Mouse (Mus musculus): Measurements from ENCODE around the gene Pnpo.

The Pnpo gene

GRCm38 (mm10) chr11:96935872-96936650, 7.7 kb downstream of the Pnpo start:
- DNase-seq: no peak

GRCm38 (mm10) chr11:96934921-96935356, 8.8 kb downstream of the Pnpo start:
- DNase-seq: peak; percentile 31 to 32

- DNase-seq: no peak
Observed at GRCm38 (mm10) chr11:96933562-96934276, 10.1 kb downstream of the Pnpo start.

- no peak for DNase-seq
Observed at GRCm38 (mm10) chr11:96931327-96932062, 12.3 kb downstream of the Pnpo start.

GRCm38 (mm10) chr11:96929766-96930331, 13.9 kb downstream of the Pnpo start:
- DNase-seq: no peak

- no peak for DNase-seq
Observed at GRCm38 (mm10) chr11:96929096-96929765, 14.6 kb downstream of the Pnpo start.

- no peak for DNase-seq
Observed at GRCm38 (mm10) chr11:96928691-96929090, 15.1 kb downstream of the Pnpo start.

GRCm38 (mm10) chr11:96928088-96928487, 15.7 kb downstream of the Pnpo start, which contains the start of gene Prr15l:
Gene Prr15l, plus strand, starts transcription at chr11:96928104.
- DNase-seq: no peak

DNA sequence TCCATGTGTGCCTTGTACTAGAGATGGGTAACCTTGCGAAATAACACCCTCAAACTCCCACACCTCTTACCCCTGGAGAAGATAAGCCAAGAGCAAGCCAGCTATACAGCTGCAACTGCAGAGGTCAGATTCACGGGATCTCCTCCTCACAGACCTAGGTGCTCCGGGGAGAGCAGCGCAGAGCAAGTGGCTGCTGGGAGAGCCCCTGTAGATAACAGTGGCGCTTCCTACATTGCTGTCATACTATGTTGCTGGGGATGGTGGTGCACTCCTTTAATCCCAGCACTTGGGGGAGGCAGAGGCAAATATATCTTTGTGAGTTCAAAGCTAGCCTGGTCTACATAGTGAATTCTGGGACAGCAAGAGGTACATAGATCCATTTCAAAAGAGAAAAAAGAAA, 17.2 kb downstream of the Pnpo start:
- DNase-seq: no peak

DNA sequence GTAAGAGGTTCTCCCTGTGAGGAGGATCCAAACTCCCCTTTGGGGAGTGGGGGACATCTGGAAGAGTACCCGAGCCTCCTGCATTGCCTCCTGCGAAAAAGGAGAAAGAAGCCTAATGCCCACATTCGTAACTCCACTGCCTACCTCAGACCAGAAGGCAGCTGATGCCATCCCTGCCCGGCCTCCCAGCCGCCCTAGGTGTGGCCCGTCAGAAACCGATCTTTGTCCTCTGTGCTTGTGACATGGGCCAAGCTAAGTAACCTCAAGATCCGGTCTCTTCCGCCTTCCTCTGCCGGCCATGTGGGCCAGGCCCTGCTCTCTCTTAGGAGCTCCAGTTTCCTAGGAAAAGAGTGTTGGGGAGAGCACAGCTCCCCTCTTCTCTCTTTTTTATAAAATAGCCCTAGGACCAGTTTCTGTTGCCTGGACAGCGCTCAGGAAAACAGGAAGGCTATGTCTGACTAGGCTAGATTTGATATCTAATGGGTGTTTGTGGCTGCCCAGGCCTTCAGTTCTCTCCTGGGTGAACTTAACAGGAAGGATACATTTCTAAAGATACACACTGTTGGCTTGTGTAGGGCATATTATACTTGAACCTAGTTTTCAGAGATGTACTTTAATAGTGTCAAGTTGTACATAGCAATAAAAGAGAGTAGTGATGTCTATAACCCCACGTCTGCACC, 18.2 kb downstream of the Pnpo start:
- no peak for DNase-seq

- no peak for DNase-seq
Observed at GRCm38 (mm10) chr11:96924861-96925260, 18.9 kb downstream of the Pnpo start.

- DNase-seq: no peak
Observed at GRCm38 (mm10) chr11:96919003-96919402, 24.8 kb downstream of the Pnpo start.

- no peak for DNase-seq
Observed at GRCm38 (mm10) chr11:96917415-96917814, 26.4 kb downstream of the Pnpo start.

DNA sequence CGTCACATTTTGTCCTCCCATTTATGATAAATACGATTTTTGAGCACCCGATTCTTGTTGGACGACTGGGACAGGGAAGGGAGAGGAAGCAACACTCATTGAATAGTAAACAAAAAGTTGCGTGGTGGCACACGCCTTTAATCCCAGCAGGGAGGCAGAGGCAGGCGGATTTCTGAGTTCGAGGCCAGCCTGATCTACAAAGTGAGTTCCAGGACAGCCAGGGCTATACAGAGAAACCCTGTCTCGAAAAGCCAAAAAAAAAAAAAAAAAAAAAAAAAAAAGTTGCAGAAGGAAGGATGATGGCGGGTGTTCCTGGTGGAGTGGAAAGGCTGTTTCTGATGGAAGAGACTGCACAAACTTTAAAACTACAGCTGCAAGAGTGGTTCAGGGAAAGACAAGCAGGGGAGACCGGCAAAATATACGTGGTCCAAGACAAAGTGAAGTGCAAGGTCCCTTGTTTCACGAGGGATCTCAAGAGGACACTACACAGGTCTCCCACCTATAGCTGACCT, 26.8 kb downstream of the Pnpo start:
- no peak for DNase-seq

- DNase-seq: peak; percentile 100
Observed at GRCm38 (mm10) chr11:96916044-96916884, 27.5 kb downstream of the Pnpo start, which contains the start of gene Cdk5rap3. Gene Cdk5rap3, minus strand, starts transcription at chr11:96916496.

GRCm38 (mm10) chr11:96912682-96913081, 31.1 kb downstream of the Pnpo start:
- peak in 1 of 2 experiments; percentile 8 for DNase-seq

DNA sequence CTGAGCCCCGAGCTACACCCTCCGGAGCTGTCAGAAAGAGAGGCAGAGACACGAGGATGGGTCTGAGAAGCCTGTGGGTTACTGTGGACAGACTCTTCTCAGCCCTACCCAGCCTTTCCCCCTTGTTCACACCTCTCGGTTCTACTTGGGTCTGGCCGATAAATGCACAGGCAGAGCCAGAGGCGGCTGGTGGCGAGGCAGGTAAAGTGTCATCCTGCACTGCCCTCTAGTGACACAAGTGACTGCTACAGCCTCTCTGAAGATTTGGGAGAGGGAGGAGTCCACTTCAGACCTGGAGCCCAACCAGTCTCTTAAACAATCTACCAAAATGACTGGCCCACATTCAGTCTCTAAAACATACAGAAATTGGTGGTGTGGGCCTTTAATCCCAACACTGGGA, 33.8 kb downstream of the Pnpo start:
- peak; percentile 69 to 73 for DNase-seq

- DNase-seq: no peak
Observed at GRCm38 (mm10) chr11:96908594-96908993, 35.2 kb downstream of the Pnpo start.

- no peak for DNase-seq
Observed at GRCm38 (mm10) chr11:96906431-96907161, 37.2 kb downstream of the Pnpo start.
